Mouse (Mus musculus): Measurements from ENCODE around the gene Tigit. TPM values are rescaled to one million over a fixed set of nuclear protein-coding genes. Genes with fewer than 3 reads are reported as not detected.

Tigit gene
- polyA plus RNA-seq, 1 experiment from 2014 or later, result 0.23 TPM

DNA sequence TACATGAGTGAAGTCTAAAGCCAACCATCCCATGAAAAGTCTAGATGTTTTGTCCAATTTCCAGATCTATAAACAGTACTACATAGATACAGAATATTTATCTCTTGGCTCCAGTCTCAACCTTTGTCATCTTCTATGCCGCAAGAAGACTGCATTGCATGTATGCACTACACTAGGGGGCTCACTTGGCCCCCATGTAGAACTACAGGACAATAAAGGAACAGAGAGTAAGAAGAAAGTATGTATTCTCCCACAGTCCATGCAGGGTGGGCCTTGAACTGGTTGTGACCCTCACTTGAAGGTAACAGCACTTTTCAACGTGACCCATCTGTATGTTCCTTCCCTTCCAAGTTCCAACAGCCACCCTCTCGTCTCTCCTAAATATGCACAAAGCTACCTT lies 9.7 kb downstream of the Tigit start:
- no peak overlapping the region for H3K9ac ChIP-seq (replicated peaks; ENCODE audit: low read depth, low read length)
- H3K9me3 ChIP-seq (ENCODE audit: control insufficient read depth, low read length), result no peaks in the 10 kb centered on the region
- H3K27ac ChIP-seq (ENCODE audit: low read depth, low read length), result no peak overlapping the region
- no peaks in the 10 kb centered on the region for H3K27me3 ChIP-seq (ENCODE audit: control insufficient read depth, insufficient read depth, low read length)
- H3K4me2 ChIP-seq (ENCODE audit: low read depth, low read length), result no peak overlapping the region
- no peaks in the 10 kb centered on the region for H3K4me1 ChIP-seq (ENCODE audit: control insufficient read depth, insufficient read depth, low read length)
- WGBS, result 94% methylated on average over 3 of the region's 3 CpGs
- H3K36me3 ChIP-seq (ENCODE audit: control insufficient read depth, insufficient read depth, low read length), result no peaks in the 10 kb centered on the region
- no peak for ATAC-seq (ENCODE audit: low read depth)
- no peak overlapping the region for H3K4me3 ChIP-seq (ENCODE audit: low read depth, low read length)

DNA sequence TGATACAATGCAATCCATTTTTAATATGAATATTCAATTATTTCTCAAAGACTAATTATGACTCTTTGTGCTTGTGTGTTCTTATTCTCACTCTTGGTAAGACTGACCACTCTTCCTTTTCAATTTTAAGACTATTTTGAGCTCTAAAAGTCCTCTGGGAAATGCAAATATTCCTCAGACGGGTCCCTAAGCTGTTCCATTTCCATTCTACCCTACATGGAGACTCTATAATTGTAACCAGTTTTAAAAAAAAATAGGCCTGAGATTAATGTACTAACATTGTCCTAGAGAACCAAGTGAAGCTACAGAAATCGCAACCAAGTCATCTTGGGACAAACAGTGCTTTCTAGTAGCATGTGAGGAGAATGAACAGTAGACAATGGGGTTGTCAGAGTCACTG lies 10.7 kb downstream of the Tigit start:
- H3K4me2 ChIP-seq (ENCODE audit: low read depth, low read length), result no peak overlapping the region
- 83% methylated on average over 2 of the region's 2 CpGs for WGBS
- no peak overlapping the region for H3K4me3 ChIP-seq (ENCODE audit: low read depth, low read length)
- H3K4me1 ChIP-seq (ENCODE audit: control insufficient read depth, insufficient read depth, low read length), result no peaks in the 10 kb centered on the region
- no peak overlapping the region for H3K9ac ChIP-seq (replicated peaks; ENCODE audit: low read depth, low read length)
- no peaks in the 10 kb centered on the region for H3K27me3 ChIP-seq (ENCODE audit: control insufficient read depth, insufficient read depth, low read length)
- H3K9me3 ChIP-seq (ENCODE audit: control insufficient read depth, low read length), result no peaks in the 10 kb centered on the region
- H3K27ac ChIP-seq (ENCODE audit: low read depth, low read length), result no peak overlapping the region
- no peaks in the 10 kb centered on the region for H3K36me3 ChIP-seq (ENCODE audit: control insufficient read depth, insufficient read depth, low read length)
- no peak for ATAC-seq (ENCODE audit: low read depth)

DNA sequence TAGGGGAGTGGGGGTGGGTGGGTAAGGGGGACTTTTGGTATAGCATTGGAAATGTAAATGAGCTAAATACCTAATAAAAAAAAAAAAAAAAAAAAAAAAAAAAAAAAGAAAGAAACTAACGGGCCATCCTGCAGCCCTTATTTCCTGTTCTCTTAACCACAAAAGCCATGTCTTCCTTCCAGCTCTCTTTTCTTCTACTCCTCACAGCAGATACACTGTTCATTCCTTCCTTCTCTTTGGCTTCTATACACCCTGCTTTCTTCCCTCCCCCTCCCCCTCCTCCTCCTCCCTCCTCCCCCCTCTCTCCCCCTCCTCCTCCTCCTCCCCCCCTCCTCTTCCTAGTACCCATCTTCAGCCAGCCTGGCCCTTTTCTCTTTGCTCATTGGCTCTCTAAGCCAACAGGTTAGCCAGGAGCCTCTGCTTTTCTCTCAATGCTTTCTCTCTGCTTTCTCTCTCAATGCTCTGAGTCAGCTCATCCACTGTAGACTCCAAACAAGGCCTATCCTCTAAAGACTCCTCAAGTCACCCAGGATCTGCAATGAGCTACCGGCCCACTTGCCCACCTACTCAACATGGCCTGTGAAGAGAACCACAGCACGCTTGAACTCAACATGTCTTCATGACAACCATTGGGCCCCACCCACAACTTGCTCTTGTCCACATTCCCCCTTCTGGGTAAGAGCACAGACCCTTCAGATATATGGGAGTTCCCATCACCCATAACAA lies 13.4 kb downstream of the Tigit start:
- Histone ChIP-seq H3K27me3 (ENCODE audit: control insufficient read depth, insufficient read depth, low read length) (no peaks in the 10 kb centered on the region), H3K9me3 (ENCODE audit: control insufficient read depth, low read length) (no peaks in the 10 kb centered on the region), H3K4me3 (ENCODE audit: low read depth, low read length) (no peak overlapping the region), H3K9ac (replicated peaks; ENCODE audit: low read depth, low read length) (no peak overlapping the region), H3K27ac (ENCODE audit: low read depth, low read length) (no peak overlapping the region), H3K4me1 (ENCODE audit: control insufficient read depth, insufficient read depth, low read length) (no peaks in the 10 kb centered on the region), H3K36me3 (ENCODE audit: control insufficient read depth, insufficient read depth, low read length) (no peaks in the 10 kb centered on the region), H3K4me2 (ENCODE audit: low read depth, low read length) (no peak overlapping the region)
- ATAC-seq (ENCODE audit: low read depth), result no peak
- WGBS, result 95% methylated on average over 2 of the region's 3 CpGs

DNA sequence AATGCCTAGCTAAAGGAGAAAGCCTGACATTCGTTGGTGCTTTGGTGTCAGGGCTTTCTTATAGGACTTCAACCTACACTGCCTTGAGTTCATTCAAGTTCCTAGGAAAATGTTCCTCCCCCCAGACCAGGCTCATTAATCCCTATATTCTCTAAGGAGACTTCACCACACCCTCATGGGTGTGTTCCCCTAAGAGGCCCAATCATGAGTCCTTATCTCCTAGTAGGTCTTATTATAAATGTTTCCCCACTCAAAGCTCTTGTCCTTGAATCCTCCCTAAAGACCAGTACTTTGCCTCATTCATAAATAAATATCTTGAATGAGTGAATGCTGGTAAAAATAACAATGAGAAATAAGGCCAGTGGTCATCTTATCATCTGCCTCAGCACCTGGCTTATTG lies 16.3 kb downstream of the Tigit start:
- WGBS, result 93% methylated on average over 1 of the region's 1 CpGs
- no peak for ATAC-seq (ENCODE audit: low read depth)
- Histone ChIP-seq H3K4me3 (ENCODE audit: low read depth, low read length) (no peak overlapping the region), H3K4me1 (ENCODE audit: control insufficient read depth, insufficient read depth, low read length) (no peaks in the 10 kb centered on the region), H3K36me3 (ENCODE audit: control insufficient read depth, insufficient read depth, low read length) (no peaks in the 10 kb centered on the region), H3K9ac (replicated peaks; ENCODE audit: low read depth, low read length) (no peak overlapping the region), H3K27me3 (ENCODE audit: control insufficient read depth, insufficient read depth, low read length) (no peaks in the 10 kb centered on the region), H3K4me2 (ENCODE audit: low read depth, low read length) (no peak overlapping the region), H3K9me3 (ENCODE audit: control insufficient read depth, low read length) (no peaks in the 10 kb centered on the region), H3K27ac (ENCODE audit: low read depth, low read length) (no peak overlapping the region)

DNA sequence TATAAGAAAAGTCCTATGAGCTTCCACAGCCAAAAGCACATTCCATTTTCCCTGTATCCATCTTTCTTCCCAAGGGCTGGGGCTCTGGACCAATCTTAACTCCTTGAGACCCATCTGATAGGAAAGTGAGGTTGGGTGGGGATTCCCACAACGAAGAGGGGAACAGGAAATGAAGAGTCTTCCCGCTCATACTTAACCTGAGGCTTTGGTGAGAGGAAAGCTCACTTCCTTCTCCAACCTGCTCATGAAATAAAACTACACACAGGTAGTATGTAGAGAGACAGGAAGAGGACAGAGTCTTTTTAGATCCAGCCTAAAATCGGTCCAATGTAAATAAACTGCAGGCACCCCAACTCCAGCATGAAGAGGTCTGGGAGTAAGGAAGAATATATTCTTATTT lies 17.0 kb downstream of the Tigit start:
- Histone ChIP-seq H3K4me1 (ENCODE audit: control insufficient read depth, insufficient read depth, low read length) (no peaks in the 10 kb centered on the region), H3K9me3 (ENCODE audit: control insufficient read depth, low read length) (no peaks in the 10 kb centered on the region), H3K36me3 (ENCODE audit: control insufficient read depth, insufficient read depth, low read length) (no peaks in the 10 kb centered on the region), H3K9ac (replicated peaks; ENCODE audit: low read depth, low read length) (no peak overlapping the region), H3K4me3 (ENCODE audit: low read depth, low read length) (no peak overlapping the region), H3K27me3 (ENCODE audit: control insufficient read depth, insufficient read depth, low read length) (no peaks in the 10 kb centered on the region), H3K27ac (ENCODE audit: low read depth, low read length) (no peak overlapping the region), H3K4me2 (ENCODE audit: low read depth, low read length) (no peak overlapping the region)
- WGBS, result 94% methylated on average over 3 of the region's 3 CpGs
- ATAC-seq (ENCODE audit: low read depth), result no peak

DNA sequence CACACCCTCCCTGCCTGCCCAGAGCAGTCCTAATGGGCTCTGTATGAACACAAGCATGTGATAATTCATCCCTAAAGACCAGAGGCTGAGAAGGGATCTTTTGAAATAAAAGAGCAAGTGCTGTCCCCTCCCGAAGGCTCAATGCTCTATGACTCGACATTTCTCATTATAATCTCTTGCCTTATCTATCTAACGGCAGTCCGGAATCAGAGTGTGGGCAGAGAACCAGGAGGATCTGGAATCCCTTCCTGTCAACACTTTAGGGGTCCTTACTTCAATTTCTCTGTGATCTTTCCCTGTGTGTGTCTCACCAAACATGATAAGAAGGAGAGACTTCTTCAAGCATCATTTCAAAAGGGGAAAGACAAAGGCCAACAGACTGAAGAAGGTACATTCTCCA lies 18.1 kb downstream of the Tigit start:
- no peak overlapping the region for H3K4me3 ChIP-seq (ENCODE audit: low read depth, low read length)
- H3K36me3 ChIP-seq (ENCODE audit: control insufficient read depth, insufficient read depth, low read length), result no peaks in the 10 kb centered on the region
- no peak overlapping the region for H3K27ac ChIP-seq (ENCODE audit: low read depth, low read length)
- no peaks in the 10 kb centered on the region for H3K27me3 ChIP-seq (ENCODE audit: control insufficient read depth, insufficient read depth, low read length)
- no peak overlapping the region for H3K4me2 ChIP-seq (ENCODE audit: low read depth, low read length)
- WGBS, result 57% methylated on average over 4 of the region's 4 CpGs
- no peaks in the 10 kb centered on the region for H3K4me1 ChIP-seq (ENCODE audit: control insufficient read depth, insufficient read depth, low read length)
- no peaks in the 10 kb centered on the region for H3K9me3 ChIP-seq (ENCODE audit: control insufficient read depth, low read length)
- ATAC-seq (ENCODE audit: low read depth), result no peak
- no peak overlapping the region for H3K9ac ChIP-seq (replicated peaks; ENCODE audit: low read depth, low read length)

DNA sequence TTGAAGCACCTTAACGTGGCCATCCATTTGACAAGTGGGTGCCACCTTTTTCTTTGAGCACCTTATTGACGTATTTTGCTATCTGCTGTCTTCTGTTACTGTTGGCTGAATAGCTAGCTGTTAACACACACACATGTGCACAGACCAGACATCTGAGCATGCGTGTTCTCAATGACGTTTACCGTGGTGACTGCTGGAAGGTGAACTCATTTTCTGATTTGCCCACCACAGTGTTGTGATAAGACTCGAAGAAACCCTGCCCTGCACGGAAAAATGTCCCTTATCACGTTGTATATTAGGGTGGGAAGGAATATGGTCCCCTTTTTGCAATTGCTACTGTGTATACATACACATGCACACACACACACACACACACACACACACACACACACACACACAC lies 22.7 kb downstream of the Tigit start:
- Histone ChIP-seq H3K9ac (replicated peaks; ENCODE audit: low read depth, low read length) (no peak overlapping the region), H3K27me3 (ENCODE audit: control insufficient read depth, insufficient read depth, low read length) (no peaks in the 10 kb centered on the region), H3K4me1 (ENCODE audit: control insufficient read depth, insufficient read depth, low read length) (no peaks in the 10 kb centered on the region), H3K36me3 (ENCODE audit: control insufficient read depth, insufficient read depth, low read length) (no peaks in the 10 kb centered on the region), H3K4me3 (ENCODE audit: low read depth, low read length) (no peak overlapping the region), H3K4me2 (ENCODE audit: low read depth, low read length) (no peak overlapping the region), H3K9me3 (ENCODE audit: control insufficient read depth, low read length) (no peaks in the 10 kb centered on the region), H3K27ac (ENCODE audit: low read depth, low read length) (no peak overlapping the region)
- WGBS, result 91% methylated on average over 8 of the region's 8 CpGs
- no peak for ATAC-seq (ENCODE audit: low read depth)

DNA sequence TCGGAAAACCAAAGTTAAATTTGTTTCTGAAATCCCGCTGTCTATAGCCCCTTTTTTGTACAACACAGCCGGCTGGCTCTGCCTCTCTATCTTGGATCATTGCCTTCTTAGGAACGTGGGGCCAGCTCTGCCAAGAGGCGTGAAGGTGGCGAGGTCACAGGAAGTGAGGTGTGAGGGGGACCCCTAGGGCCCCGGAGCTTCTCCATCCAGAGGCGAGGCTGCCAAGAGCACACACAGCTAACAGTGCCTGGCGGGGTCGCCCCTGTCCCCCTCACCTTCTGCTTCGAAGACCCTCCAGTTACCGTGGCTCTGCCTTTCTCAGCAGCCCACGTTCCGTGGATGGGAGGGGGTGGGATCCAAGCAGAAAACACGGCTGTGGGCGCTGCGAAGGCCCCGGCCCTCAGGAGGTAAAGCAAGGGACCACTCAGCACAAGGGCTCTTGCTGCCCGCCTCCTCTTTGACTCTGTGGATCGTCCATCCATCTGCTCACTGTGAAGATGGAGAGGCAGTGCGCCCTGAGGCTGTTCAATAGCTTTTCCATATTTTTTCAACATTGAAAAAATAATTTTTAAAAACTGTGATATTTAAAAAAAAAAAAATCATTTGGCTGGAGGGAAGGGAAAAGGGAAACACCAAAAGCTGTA lies 25.4 kb downstream of the Tigit start:
- WGBS, result 78% methylated on average over 21 of the region's 21 CpGs
- H3K9me3 ChIP-seq (ENCODE audit: control insufficient read depth, low read length), result no peaks in the 10 kb centered on the region
- no peak for ATAC-seq (ENCODE audit: low read depth)
- H3K27me3 ChIP-seq (ENCODE audit: control insufficient read depth, insufficient read depth, low read length), result no peaks in the 10 kb centered on the region
- no peak overlapping the region for H3K4me2 ChIP-seq (ENCODE audit: low read depth, low read length)
- H3K4me3 ChIP-seq (ENCODE audit: low read depth, low read length), result no peak overlapping the region
- no peak overlapping the region for H3K9ac ChIP-seq (replicated peaks; ENCODE audit: low read depth, low read length)
- no peak overlapping the region for H3K27ac ChIP-seq (ENCODE audit: low read depth, low read length)
- no peaks in the 10 kb centered on the region; the same call in 1 of the 2 replicates for H3K36me3 ChIP-seq (ENCODE audit: control insufficient read depth, insufficient read depth, low read length)
- H3K4me1 ChIP-seq (ENCODE audit: control insufficient read depth, insufficient read depth, low read length), result no peaks in the 10 kb centered on the region

DNA sequence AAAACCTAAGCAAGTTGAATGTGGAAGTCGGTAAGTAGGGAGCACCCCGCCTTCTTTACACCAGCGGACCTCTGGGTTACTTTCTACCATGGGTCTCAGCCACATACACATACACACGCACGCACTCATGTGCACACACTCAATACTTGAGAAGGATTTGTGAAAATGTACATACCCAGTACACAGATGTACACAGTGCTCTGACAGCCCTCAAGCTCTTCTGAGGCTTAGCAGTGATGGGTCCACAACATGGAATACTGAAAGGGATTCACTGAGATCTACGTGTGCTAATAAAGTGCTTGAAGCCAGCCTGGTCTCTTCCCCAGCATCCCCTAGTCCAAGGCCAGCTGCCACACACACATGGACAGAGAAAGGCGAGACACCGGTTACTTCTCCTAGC lies 26.7 kb downstream of the Tigit start:
- Histone ChIP-seq H3K9me3 (ENCODE audit: control insufficient read depth, low read length) (no peaks in the 10 kb centered on the region), H3K4me3 (ENCODE audit: low read depth, low read length) (no peak overlapping the region), H3K4me1 (ENCODE audit: control insufficient read depth, insufficient read depth, low read length) (no peaks in the 10 kb centered on the region), H3K36me3 (ENCODE audit: control insufficient read depth, insufficient read depth, low read length) (no peaks in the 10 kb centered on the region; the same call in 1 of the 2 replicates), H3K27me3 (ENCODE audit: control insufficient read depth, insufficient read depth, low read length) (no peaks in the 10 kb centered on the region), H3K9ac (replicated peaks; ENCODE audit: low read depth, low read length) (no peak overlapping the region), H3K4me2 (ENCODE audit: low read depth, low read length) (no peak overlapping the region), H3K27ac (ENCODE audit: low read depth, low read length) (no peak overlapping the region)
- WGBS, result 92% methylated on average over 8 of the region's 8 CpGs
- no peak for ATAC-seq (ENCODE audit: low read depth)

Data from neural tube, embryonic 14.5 days (tissue).